Mouse (Mus musculus) right cerebral cortex, postnatal 4 days (tissue): ENCODE measurements around the gene Foxj2.

Experiments used
- DNase-seq: peaks from one replicate; pipeline ENCODE4 v3.0.0-alpha.2; 2022

Foxj2 gene

DNA sequence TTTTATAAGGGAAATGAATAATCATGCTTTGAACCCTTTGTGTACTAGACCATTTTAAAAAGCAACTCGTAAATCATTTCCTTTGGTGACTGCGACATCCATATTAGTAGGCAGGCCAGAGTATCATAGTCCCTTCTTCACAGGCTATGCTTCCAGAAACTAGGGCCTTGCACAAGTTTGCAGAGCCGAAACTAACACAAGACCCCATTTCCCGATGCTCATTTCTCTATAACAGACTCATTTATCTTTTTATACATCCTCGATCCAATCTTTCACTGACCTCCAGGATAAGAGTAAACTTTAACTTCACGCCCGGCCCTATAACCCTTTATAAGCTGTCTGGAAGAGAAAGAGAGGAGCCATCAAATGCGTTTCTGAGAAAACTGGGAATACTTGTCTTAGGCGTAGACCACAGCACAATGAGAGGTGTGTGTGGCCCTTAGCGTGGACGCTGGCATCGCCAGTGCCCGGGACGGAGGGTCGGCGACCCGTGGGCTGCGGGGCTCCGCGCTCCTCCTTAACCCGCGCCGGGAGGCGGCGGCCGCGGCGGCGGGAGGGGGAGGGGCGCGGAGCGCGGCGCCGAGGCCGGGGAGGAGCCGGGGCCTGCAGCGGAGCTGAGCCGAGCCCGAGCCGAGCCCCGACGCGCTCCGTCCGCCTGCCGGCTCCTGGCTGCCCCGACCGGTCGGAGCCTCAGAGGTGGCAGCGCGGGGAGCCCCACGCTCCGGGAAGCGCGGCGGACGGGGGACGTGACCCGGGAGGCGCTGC lies at the start of gene Foxj2:
Foxj2 (plus strand) TSS at position 609 of the 765 bp plus-strand sequence.
- peak; percentile 71 for DNase-seq

DNA sequence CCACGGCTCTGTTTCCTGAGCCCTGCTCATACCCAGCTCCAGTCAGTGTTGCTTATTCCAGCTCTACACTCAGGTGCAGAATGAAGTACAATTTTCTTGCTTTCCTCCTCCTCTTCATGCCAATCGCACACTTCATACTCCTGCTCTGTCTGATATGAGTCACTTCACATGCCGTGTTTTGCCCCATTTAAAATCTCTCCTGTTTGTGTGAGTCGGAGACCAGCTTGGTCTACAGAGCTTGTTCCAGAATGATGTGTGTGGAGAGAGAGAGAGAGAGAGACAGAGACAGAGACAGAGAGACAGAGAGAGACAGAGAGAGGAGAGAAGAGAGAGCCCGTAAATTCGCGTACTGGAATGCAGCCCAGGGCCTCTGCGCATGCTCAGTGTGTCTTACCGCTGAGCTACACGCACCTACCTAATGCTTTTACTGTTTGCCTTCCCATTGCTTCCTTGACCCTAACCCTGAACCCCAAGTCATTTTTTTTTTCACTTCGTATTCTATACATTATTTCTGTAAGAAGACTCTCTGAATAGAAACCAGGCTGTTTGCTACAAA lies 48.9 kb upstream of the Foxj2 start:
- no peak for DNase-seq

DNA sequence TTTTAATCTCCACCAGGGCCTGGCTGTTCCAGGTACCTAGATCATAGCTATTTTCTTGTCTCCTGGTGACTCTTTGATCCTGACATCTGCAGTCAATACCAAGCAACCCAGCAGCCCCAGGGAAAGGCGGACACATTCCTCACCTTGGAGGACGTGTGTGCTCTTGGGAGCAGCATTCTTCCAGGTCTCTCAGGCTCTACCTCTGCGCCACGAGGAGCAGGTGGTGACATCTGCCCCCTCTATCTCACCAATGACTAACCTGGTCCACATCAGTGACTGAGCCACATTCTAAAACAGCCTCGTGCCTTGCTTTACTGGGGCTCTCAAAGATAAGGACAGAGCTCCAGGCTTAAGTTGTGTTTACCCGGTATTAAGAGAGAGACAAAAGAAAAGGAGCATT lies 47.0 kb upstream of the Foxj2 start:
- DNase-seq = no peak

DNA sequence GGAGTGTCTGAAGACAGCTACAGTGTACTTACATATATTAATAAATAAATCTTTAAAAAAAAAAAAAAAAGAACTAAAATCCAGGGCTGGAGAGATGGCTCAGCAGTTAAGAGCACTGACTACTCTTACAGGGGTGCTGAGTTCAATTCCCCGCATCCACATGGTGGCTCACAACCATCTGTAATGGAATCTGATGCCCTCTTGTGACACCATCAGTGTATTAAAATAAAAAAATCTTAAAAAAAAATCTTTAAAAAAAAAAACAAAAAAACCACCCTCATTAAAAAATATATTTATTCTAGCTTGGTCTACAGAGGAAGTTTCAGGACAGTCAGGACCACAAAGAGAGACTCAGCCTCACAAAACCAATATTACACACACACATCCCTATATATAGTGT lies 45.4 kb upstream of the Foxj2 start:
- no peak for DNase-seq

DNA sequence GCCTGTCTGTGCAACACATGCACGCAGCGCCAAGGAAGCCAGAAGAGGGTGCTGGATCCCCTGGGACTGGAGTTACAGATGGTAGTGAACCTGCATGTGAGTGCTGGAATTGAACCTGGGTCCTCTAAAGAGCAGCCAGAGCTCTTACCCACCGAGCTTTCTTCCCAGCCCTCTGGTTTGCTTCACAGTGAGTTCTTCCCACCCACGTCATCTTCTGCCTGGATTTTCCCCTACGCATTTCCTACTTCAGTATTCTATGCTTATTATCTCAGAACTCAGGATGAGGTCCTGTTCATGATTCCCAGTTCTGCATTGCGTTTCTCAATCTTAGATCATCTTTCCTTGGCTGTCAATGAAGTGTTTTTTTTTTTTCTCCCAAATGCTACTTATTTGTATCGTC lies 43.7 kb upstream of the Foxj2 start:
- DNase-seq = no peak

DNA sequence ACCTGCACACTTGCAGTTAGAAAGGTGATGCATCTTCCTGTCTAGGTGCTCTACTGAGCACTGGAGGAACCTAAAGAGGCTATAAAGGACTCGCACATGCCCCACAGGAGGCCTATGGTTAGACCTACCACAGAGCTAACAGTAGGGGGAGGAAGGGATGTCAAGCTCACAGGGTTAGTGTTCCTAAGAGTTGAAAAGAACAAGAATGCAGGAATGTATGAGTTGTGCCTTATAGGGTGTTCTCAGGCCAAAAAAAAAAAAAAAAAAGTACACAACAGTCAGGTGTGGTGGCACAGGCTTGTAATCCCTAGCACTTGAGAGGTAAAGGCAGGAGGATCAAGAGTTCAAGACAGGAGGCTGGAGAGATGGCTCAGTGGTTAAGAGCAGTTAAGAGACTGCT lies 39.8 kb upstream of the Foxj2 start:
- no peak for DNase-seq

DNA sequence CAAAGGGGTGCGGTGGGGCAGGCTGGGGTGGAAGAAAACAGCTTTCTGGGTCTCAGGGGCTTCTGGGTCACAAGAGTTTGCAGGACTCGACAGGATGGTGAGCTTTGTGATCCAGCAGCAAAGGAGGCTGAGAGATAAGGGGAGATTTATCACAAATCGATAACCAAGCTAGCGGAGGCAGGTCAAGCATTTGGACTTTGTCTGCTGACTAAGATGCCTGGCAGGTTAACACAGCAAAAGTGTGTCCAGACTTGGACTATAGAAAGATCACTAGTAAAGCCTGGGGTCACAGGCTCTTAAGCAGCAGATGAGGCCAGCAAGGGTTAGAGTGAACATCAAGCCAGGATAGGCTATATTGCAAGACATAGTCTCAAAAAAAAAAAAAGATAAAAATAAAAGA lies 38.5 kb upstream of the Foxj2 start:
- DNase-seq = no peak

DNA sequence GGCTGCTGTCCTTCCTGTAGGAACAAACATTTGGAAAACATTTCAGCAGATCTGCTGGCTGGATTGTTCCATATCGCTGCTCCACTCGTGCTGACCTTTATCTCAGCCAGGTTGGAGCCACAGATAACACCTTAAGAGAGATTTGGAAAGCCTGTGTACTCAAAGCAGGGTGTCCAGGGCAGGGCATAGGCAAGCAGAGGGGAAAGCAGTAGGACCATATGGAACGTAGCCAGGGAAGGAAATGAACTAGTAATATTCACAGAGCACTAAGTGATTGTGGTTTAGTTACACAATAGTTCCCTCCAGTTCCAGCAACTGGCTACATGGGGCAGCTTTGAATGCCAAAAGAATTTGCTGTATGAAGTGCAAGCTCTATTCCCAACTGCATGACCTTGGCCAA lies 37.5 kb upstream of the Foxj2 start:
- no peak for DNase-seq

DNA sequence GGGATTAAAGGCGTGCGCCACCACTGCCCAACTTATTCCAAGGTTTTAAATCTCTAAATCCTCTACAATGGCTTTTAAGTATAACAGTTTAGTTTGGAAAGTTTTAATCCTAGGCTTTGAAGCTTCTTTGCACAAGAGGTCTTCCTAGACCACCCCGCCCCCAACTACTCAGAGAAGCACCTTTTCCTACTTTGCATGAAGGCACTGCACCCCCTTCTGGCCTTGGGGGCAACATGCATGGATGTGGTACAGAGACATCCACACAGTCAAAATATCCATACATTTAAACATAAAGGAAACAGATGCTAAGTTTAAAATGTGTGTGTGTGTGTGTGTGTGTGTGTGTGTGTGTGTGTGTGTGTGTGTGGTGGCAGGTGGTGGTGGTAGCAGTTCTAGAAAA lies 34.8 kb upstream of the Foxj2 start:
- DNase-seq = no peak

DNA sequence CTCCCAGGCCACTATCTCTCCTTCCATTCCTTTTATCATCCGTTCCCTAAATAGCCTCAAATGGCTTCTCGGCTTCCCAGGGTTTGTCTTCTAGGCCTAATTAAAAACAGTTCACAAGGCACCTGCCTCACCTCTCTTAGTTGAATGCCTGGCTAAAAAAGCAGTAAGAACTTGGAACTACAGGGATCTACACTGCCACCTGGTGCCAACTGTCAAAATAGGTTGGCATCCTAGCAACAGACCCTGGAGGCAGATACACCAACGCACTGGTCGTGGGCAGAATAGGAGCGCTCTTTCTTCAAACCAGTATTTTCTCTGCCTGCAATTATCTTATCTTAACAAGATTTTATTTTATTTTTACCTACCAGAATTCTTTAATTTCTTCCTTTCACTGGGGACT lies 33.4 kb upstream of the Foxj2 start:
- peak; percentile 79 for DNase-seq

DNA sequence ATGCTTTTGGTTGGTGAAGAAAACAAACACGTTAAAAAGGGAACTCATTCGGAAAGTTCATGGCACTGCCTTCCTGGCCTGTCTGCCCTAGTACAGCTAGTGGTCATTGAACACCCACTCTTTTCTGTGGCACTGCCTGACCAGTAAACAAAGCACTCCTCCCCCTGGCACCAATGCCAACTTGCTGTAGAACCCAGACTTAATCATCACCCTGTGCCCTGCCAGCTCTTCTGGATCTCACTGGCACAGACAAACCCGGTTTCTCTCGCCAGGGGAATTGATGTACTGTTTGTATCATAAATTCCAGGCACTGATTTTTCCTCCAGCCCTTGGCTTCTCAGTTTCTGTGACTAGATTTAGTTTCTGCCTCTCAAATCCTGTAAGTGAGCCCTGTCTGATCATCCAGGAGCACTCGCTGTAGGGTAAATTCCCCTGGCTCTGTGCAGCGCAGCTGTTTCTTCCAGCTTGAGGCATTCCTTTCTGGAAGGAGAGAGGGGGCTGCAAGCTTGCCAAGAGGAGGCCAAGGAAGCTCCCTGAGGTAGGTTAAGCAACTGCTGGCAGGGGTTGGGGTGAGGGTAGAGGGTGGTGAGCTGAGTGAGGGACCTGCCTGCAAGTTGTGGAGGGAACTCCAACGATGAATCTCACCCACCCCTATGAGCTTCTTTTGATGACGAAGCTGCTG lies 24.3 kb upstream of the Foxj2 start:
- DNase-seq = no peak

DNA sequence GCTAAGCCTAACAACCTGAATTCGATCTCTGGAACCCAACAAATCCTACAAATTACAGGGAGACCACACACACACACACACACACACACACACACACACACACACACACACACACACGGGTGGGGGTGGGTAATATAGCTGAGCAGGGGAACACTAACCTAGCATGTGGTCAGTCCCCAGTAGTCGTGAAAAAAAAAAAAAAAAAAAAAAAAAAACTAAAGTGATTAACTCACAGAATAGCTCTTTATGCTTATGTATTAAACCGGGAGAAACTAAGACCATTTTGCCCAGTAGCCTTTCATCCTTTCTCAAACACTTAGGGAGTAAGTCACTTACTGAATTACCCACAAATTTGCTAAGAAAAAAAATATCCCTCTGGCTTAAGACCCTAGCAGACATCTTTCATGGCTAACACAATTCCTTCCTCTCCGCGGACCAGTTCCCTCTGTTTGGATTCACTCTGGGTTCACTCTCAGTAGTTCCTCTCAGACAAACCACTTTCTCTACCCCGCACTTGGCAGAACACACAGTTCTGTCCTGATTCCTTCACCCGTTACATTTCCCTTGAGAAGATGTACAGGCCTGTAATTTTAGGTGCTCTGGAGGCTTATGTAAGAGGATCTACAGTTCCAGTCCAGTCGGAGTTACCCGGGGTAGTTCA lies 18.9 kb upstream of the Foxj2 start:
- no peak for DNase-seq

DNA sequence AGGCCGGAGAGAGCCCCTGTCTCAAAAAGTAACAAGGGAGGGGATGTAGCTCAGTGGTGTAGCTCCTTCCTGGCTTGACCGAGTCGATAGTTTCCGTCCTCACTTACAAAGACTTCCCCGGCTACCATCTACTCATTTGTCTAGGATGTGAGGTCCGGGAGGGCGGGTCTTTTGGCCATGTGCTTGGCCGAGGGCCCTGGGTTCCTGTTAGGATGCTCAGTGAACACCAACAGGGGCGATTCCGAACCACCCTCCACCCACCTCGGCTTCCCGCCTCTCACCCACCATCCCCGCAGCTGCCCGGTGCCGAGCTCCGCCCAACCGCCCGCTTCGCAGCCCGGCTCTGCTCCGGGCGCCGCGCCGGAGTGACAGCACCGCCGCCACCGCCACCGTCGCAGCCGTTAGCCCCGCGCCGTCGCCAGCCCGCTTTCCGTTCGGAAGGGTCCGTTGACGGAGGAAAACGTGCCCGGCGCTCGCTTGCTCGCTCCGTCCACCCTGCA lies 18.4 kb upstream of the Foxj2 start, which contains the start of gene Slc2a3:
Slc2a3 (minus strand) TSS at position 340 of the 500 bp plus-strand sequence.
- DNase-seq = peak; percentile 55

DNA sequence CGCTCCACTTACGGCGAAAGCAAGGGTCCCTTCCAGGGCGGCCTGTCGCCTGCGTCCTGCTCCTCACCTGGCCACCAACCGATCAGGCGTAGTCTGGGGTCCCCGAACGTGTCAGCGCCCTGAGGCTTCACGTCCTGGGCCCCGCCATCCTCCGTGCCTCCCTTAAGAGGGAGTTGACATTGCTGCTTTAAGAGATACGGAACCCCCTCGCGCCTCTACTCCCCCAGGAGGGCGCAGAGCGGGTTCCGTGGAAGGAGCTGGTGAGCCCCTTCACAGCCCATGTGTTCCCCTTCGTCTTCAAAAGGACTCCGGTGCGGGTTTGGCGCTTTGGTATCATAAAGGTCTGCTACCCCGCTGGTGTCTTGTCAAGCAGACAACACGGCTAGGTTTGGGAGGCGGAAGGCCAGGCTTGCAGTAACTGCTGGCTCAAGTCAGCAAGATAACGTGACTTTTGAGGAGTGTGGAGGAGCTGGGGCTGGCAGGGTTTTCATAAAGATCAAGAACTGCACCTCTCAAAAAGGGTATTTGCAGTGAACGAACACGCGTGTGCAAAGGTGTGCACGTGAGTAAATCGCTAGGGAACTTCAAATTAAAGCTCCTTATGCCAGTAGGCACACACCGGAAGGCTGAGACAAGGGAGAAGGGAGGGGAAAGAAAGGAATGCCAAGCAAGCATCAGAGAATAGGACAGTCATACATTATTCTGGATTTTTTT lies 17.8 kb upstream of the Foxj2 start:
- DNase-seq = peak; percentile 61

DNA sequence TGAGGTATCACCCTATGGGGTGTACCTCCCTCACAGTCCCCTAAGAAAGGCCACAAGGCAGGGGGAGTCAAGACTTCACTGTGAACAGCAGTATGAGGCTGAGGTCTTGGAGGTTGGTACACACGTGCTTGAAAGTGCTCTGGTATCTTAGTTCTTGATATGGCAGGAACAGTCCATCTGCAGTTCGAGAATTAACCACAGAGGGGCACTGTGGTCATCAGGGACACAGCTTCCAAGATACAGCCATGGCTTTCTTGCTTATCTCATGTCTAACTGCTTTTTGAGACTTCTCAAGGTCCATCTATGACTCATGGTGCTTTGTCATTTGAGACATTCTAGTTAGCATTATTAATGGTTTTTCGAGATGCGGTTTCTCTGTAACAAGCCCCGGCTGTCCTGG lies 15.3 kb upstream of the Foxj2 start:
- DNase-seq = peak; percentile 78

DNA sequence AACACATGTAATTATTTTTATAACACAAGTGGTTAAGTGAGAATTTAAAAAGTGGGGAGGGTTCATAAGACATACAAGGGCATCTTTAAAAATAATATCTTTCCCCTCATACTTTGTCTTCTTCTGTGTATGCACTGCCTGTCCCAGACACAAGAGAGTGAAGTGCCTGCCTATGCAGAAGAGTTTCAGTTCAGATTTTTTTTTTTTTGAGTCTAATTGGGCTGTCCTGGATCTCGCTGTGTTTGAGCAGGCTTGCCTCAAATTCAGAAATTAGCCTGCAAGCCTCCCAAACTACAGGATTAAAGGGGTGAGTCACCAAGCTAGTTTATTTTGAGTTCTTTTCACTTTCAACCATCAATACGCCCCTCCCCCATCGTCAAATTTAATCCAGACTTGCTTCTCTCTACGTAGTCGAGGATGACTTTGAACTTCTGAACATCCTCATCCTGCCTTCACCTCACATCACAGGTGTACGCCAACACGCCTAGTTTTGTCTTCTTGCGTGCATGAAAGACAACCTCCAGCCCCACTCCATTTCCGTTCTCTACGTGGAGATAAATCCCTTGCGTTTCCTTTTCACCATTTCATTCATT lies 9.6 kb upstream of the Foxj2 start:
- no peak for DNase-seq

DNA sequence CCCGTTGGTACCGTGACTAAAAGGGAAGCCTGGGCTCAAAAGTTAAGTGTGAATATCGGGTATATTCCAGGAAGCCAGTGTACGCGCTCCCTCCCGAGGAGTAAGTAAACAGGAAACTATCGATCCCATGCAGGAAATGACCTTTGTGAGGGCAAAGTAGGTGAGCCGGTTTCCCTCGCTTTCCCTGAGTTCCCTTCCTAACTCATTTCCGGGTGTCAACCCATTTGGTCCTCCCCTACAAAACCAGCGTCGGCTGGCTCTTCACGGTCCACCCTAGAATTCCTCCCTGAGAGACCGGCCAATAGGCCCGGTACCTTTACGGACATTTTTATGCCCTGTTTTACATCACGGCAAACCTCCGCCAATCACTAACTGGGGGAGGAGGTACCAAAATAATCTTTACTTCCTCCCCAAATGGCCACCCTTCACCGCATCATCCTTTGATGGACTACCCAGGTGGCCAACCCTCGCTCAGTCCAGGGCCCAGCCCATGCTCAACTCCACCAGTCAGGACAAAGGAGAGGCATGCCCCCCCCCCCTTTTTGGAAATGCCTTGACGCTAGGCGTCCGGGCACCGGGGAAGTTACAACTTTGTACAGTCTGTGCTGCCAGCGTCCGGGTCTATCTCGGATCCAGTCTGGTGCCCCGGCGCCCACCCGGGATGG lies 9.0 kb upstream of the Foxj2 start:
- DNase-seq = peak; percentile 91

DNA sequence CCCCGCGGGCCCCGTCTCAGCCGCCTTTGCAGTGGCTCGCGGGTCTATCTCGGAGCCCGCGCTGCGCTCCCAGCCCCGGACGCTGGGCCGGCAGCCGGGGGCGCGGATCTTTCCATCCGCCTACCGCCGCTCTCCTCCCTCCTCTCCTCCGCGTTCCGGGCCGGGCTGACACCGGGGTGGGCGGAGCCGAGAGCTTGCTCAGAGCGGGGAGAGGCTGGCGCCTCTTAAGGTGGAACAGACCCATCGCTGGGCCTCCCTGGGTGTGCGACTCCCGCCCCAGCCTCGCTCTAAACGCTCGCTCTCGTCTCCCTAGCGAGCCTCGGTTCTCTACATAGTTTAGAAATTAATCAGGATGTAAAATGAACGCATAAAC lies 8.4 kb upstream of the Foxj2 start:
- peak; percentile 84 for DNase-seq

DNA sequence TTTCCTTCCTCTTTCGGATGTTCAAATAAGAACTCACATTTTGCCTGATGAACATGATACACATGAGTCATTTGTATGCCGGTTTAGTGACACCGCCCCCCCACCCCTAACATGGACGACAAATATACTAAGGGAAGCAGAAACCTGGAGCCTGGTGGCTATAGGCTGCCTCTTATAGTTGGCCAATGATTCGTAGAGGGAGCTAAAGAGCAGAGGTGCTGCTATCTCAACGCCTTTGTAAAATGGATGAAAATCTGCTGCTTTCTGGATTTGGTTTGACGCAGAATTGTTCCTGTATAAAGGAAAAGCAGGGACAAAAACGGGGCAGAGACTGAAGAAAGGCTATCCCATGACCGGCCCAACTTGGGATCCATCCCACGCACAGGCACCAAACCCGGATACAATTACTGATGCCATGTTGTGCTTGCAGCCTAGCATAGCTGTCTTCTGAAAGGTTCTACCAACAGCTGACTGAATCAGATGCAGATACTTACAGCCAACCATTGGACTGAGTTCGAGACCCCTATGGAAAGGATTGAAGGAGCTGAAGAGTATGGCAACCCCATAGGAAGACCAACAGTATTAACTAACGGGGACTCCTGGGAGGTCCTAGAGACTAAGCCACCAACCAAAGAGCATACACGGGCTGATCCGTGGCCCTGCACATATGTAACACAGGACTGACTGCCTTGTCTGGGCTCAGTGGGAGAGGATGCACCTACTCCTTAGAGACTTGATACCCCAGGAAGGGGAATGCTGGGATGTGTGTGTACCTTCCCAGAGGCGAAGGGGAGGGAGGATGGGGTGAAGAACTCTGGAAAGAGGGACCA lies 7.7 kb upstream of the Foxj2 start:
- no peak for DNase-seq

DNA sequence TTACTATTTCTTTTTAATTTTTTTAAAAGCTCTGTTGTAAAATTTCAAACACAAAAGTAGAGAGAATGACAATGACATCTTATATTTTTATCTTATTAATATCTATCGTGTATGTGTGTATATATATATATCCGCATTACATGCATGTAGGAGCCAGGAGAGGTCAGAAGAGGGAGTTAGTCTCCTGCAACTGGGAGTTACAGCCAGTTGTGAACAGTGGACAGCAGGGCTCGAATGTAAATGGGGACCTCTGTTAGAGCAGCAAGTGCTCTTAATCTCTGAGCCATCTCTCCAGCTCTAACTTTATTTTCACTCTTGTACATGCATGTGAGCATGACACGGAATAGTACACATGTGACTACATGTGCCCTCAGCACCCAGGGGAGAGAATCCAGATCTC lies 7.0 kb upstream of the Foxj2 start:
- DNase-seq = no peak

DNA sequence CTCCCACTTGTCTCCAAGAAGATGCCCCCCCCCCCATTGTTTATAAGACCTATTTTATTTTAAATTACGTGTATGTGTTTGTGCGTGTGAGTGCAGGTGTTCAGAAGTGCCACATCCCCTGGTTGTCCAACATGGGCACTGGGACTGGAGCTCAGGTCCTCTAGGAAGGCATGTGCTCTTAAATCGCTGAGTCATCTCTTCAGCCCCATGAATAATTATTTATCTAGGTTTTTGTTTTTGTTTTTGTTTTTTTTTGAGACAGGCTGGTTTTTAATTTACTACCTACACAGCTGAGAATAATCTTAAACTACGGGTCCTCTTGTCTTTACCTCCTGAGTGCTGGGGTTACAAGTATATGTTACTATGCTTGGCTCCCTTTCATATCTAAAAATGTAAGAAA lies 6.1 kb upstream of the Foxj2 start:
- no peak for DNase-seq
